Mouse (Mus musculus) hindbrain, embryonic 13.5 days (tissue): ENCODE measurements around the gene Hsd17b6. TPM values are rescaled to one million over a fixed set of nuclear protein-coding genes. Genes with fewer than 3 reads are reported as not detected.

Source experiments
- ATAC-seq: fragments of 200-750 bp; cut with Nextera tagmentation; 2 replicates; pipeline ENCODE4 v1.8.0; 2017; ENCODE audit warnings: moderate TSS enrichment; ENCODE audit not compliant: low FRiP score
- H3K27ac ChIP-seq: fragments of 300-500 bp; sonication (generic); 2 replicates; pipeline ENCODE4 v1.5.1; 2015; ENCODE audit warnings: inconsistent platforms, mild to moderate bottlenecking, moderate library complexity
- H3K27me3 ChIP-seq: fragments of 300-500 bp; sonication (generic); 2 replicates; pipeline ENCODE4 v1.6.1; 2015; ENCODE audit warnings: mild to moderate bottlenecking, inconsistent platforms
- H3K36me3 ChIP-seq: fragments of 300-500 bp; sonication (generic); 2 replicates; pipeline ENCODE4 v1.6.1; 2015; ENCODE audit warnings: mild to moderate bottlenecking, inconsistent platforms
- H3K4me1 ChIP-seq: fragments of 300-500 bp; sonication (generic); replicated peaks from 2 replicates; pipeline ENCODE4 v1.6.1; 2015; ENCODE audit warnings: inconsistent platforms
- H3K4me2 ChIP-seq: fragments of 300-500 bp; sonication (generic); 2 replicates; pipeline ENCODE4 v1.6.1; 2015; ENCODE audit warnings: inconsistent platforms, mild to moderate bottlenecking, moderate library complexity
- H3K4me3 ChIP-seq: fragments of 300-500 bp; sonication (generic); 2 replicates; pipeline ENCODE4 v1.5.1; 2015; ENCODE audit warnings: mild to moderate bottlenecking, inconsistent platforms
- H3K9ac ChIP-seq: fragments of 300-500 bp; sonication (generic); 2 replicates; pipeline ENCODE4 v1.6.1; 2015; ENCODE audit warnings: mild to moderate bottlenecking, inconsistent platforms
- H3K9me3 ChIP-seq: fragments of 300-500 bp; sonication (generic); 2 replicates; pipeline ENCODE4 v1.6.1; 2016; ENCODE audit warnings: inconsistent platforms
- WGBS: fragments of 180-500 bp; shearing (Covaris S2); methylation state at CpG from one replicate; pipeline ENCODE4 v1.1.7; 2015; 5-methylcytosine and 5-hydroxymethylcytosine counted together
- polyA plus RNA-seq: library from polyadenylated mRNA; unstranded; fragments of >200 nt; fragmentation: Nextera tagmentation; extraction: Ambion mirVana; gene quantifications from 2 replicates; pipeline ENCODE4 v1.2.1, GENCODE M21; 2015

Gene Hsd17b6
- polyA plus RNA-seq, 1 experiment from 2014 or later = not detected

GRCm38 (mm10) chr10:127956168-127956816 is 51.1 kb downstream of the Hsd17b6 start:
- 62% methylated on average over 16 of the region's 16 CpGs for WGBS
- Histone ChIP-seq H3K27ac (no peak overlapping the region), H3K36me3 (no peaks in the 10 kb centered on the region), H3K27me3 (no peaks in the 10 kb centered on the region), H3K4me3 (no peak overlapping the region), H3K9me3 (no peaks in the 10 kb centered on the region), H3K4me1 (no peaks in the 10 kb centered on the region), H3K9ac (no peak overlapping the region), H3K4me2 (no peak overlapping the region)
- no peak for ATAC-seq

DNA sequence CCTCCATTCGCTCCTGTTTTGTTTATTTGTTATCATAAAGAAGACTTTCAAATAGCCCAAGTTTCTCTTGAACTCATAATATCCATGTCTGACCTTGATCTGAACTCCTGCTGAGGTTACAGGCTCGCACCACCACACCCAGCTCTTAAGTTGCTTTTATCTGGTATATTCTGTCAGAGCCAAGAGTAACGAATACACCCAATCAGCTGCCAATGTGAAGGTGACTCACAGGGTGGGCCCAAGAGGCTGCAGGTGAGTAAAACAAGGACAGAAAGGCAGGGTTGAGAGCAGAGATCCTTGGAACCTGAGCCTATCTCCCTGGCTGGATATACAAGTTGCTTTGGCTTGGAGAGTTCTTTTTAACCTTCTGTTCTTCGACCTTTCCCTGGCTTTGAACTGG is 52.4 kb downstream of the Hsd17b6 start:
- no peak for ATAC-seq
- no peaks in the 10 kb centered on the region for H3K9me3 ChIP-seq
- H3K27ac ChIP-seq = no peak overlapping the region
- 68% methylated on average over 4 of the region's 4 CpGs for WGBS
- no peaks in the 10 kb centered on the region; the same call in 1 of the 2 replicates for H3K4me1 ChIP-seq
- H3K4me3 ChIP-seq = no peak overlapping the region
- no peaks in the 10 kb centered on the region for H3K27me3 ChIP-seq
- H3K36me3 ChIP-seq = no peaks in the 10 kb centered on the region
- H3K9ac ChIP-seq = no peak overlapping the region
- H3K4me2 ChIP-seq = no peak overlapping the region

DNA sequence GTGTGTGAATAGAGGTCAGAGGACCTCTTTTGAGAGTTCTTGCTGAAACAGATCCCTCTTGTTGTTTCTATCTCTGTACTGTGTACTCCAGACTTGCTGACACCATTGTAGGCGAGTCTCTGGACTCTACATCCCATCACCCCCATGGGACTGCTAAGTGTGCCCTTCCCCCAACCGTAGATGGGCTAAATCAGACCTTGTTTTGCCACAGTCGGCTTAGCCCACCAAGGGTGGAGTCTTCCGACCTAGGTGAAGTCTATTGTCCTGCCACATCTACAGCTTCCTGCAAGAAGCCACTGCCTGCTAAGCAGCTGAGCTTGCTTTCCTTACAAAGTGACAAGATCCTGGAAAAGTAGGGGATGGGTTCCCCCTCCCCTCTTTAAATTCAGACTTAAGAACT is 55.6 kb downstream of the Hsd17b6 start:
- Histone ChIP-seq H3K9ac (no peak overlapping the region), H3K27ac (no peak overlapping the region), H3K4me3 (no peak overlapping the region), H3K9me3 (no peaks in the 10 kb centered on the region), H3K36me3 (no peaks in the 10 kb centered on the region), H3K4me2 (no peak overlapping the region), H3K4me1 (no peaks in the 10 kb centered on the region; the same call in 1 of the 2 replicates), H3K27me3 (no peaks in the 10 kb centered on the region)
- WGBS = 77% methylated on average over 4 of the region's 4 CpGs
- no peak for ATAC-seq

GRCm38 (mm10) chr10:127951390-127951789 is 56.0 kb downstream of the Hsd17b6 start:
- Histone ChIP-seq H3K4me1 (no peaks in the 10 kb centered on the region; the same call in 1 of the 2 replicates), H3K9me3 (no peaks in the 10 kb centered on the region), H3K4me3 (no peak overlapping the region), H3K27ac (no peak overlapping the region), H3K27me3 (no peaks in the 10 kb centered on the region), H3K9ac (no peak overlapping the region), H3K36me3 (no peaks in the 10 kb centered on the region), H3K4me2 (no peak overlapping the region)
- ATAC-seq = no peak
- WGBS = 88% methylated on average over 9 of the region's 9 CpGs

DNA sequence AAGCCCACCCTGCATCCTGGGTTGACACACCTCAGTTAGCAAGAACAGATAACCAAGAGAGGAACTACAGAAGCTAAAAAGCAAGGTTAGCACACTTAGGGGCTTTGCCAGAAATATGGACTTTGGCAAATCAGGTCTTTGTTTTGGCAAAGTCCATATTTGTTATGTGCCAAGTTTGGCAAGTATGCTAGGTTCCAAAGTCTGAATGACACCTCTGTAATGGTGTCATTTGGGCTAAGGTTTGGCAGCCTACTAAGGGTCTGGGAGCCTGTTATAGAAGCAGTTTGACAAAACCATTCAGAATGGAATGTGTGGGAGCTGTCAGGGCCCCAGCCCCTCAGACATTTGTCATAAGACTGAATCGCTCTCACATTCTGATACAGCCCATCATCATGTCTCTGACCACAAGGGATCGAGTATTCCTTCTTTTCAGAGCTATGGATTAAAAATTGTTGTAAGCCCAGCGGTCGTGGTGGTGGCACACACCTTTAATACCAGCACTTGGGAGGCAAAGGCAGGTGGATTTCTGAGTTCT is 57.7 kb downstream of the Hsd17b6 start:
- no peaks in the 10 kb centered on the region for H3K9me3 ChIP-seq
- no peak overlapping the region for H3K4me3 ChIP-seq
- no peak for ATAC-seq
- 90% methylated on average over 4 of the region's 4 CpGs for WGBS
- no peak overlapping the region for H3K4me2 ChIP-seq
- H3K36me3 ChIP-seq = no peaks in the 10 kb centered on the region
- H3K27me3 ChIP-seq = no peaks in the 10 kb centered on the region
- H3K27ac ChIP-seq = no peak overlapping the region
- no peak overlapping the region for H3K9ac ChIP-seq
- no peaks in the 10 kb centered on the region; the same call in 1 of the 2 replicates for H3K4me1 ChIP-seq

DNA sequence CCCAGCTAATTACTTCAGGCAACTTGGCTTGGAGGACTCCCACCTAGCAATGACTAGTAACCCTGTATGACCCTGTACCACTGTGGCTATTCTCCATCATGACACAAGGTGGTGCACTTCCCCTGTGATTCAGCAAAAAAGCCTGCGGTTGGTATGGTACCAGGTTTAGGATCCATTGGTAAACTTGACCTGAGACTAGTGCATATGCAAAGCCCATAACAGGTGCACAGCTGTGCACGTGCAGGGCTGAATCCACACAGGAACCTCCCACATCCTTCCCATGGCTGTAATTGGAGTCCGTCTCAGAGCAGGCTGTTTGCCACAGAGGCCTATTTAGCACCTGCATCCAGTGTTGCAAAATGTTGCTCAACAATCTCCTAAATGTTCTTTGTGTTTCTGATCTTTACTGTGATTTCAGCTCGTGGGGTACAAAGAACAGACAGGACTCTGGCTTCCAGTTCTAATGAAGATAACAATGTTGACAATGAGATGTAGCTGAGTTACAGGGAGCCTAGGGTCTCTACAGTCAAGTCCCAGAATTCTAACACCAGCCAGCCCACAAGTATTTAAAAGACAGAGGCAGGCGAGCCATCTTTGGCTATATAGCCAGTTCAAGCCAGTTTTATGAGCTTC is 61.9 kb downstream of the Hsd17b6 start:
- no peak overlapping the region for H3K9ac ChIP-seq
- WGBS = 41% methylated on average over 5 of the region's 5 CpGs

More for the DNA sequence above, 61.9 kb downstream of the Hsd17b6 start:
- Histone ChIP-seq H3K36me3 (no peaks in the 10 kb centered on the region), H3K27ac (no peak overlapping the region), H3K27me3 (no peaks in the 10 kb centered on the region), H3K4me3 (no peak overlapping the region), H3K4me1 (no peaks in the 10 kb centered on the region), H3K9me3 (no peaks in the 10 kb centered on the region), H3K4me2 (no peak overlapping the region)
- peak; percentile 65 for ATAC-seq

Other genes starting within 250 kb of the Hsd17b6 start
- not detected in 2 replicates for gene Rdh1, start 247.9 kb downstream of the Hsd17b6 start, polyA plus RNA-seq
- not detected in 2 replicates for gene Rdh16f1, start 247.8 kb downstream of the Hsd17b6 start, polyA plus RNA-seq
- gene Rdh9, start 231.2 kb downstream of the Hsd17b6 start, polyA plus RNA-seq = 0.13 and 0.16 TPM in 2 replicates
- not detected in 2 replicates for gene Rdh16, start 206.5 kb downstream of the Hsd17b6 start, polyA plus RNA-seq
- gene Rdh19, start 157.7 kb downstream of the Hsd17b6 start, polyA plus RNA-seq = not detected in 2 replicates
- not detected in 2 replicates for gene Rdh16f2, start 141.1 kb downstream of the Hsd17b6 start, polyA plus RNA-seq
- not detected in 2 replicates for gene Rdh7, start 118.8 kb downstream of the Hsd17b6 start, polyA plus RNA-seq
- gene Sdr9c7, start 109.1 kb downstream of the Hsd17b6 start, polyA plus RNA-seq = not detected in 2 replicates
- gene Prim1, start 7.6 kb upstream of the Hsd17b6 start, polyA plus RNA-seq = 33.9 and 39.4 TPM in 2 replicates
- gene Naca, start 28.0 kb upstream of the Hsd17b6 start, polyA plus RNA-seq = 609 and 615 TPM in 2 replicates
- gene Ptges3, start 51.3 kb upstream of the Hsd17b6 start, polyA plus RNA-seq = 440 and 454 TPM in 2 replicates
- gene Atp5b, start 75.7 kb upstream of the Hsd17b6 start, polyA plus RNA-seq = 2,105 and 2,130 TPM in 2 replicates
- gene Baz2a, start 84.0 kb upstream of the Hsd17b6 start, polyA plus RNA-seq = 12.6 and 13.4 TPM in 2 replicates
- 11.1 and 13.1 TPM in 2 replicates for gene Rbms2, start 172.7 kb upstream of the Hsd17b6 start, polyA plus RNA-seq
- gene Gls2, start 186.8 kb upstream of the Hsd17b6 start, polyA plus RNA-seq = 0.75 and 1.3 TPM in 2 replicates
- gene Spryd4, start 204.2 kb upstream of the Hsd17b6 start, polyA plus RNA-seq = 19.6 and 21.7 TPM in 2 replicates
- gene Mip, start 218.2 kb upstream of the Hsd17b6 start, polyA plus RNA-seq = 0.14 and 0.21 TPM in 2 replicates
- gene Timeless, start 224.5 kb upstream of the Hsd17b6 start, polyA plus RNA-seq = 24.6 and 29.5 TPM in 2 replicates
- 0.18 and 0.27 TPM in 2 replicates for gene Apon, start 246.5 kb upstream of the Hsd17b6 start, polyA plus RNA-seq